Mouse (Mus musculus) frontal cortex, postnatal 10 days (tissue): ENCODE results near the gene Slc25a12.

Experiments used
- DNase-seq, 2 experiments: peaks; one replicate each; pipeline ENCODE4 v3.0.0; 2022; ENCODE audit warnings: low spot score in 2 of 2, mixed read lengths in 1 of 2

The Slc25a12 gene

DNA sequence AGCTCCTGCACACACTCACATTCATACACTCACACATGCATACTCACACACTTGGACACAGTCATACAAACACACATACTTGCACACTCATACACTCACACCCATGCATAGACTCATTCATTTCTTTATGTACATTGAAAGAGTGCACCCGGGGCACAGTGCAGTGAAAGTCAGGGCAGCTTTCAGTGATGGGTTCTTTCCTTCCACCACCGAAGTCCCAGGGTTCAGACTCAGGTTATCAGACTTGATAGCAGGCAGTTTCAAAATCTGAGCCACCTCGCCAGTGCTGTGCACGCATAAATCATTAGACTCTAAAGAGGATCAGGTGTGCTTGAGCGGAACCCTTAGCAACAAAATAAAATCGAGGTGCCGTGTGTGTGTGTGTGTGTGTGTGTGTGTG lies 17.4 kb downstream of the Slc25a12 start:
- no peak for DNase-seq

DNA sequence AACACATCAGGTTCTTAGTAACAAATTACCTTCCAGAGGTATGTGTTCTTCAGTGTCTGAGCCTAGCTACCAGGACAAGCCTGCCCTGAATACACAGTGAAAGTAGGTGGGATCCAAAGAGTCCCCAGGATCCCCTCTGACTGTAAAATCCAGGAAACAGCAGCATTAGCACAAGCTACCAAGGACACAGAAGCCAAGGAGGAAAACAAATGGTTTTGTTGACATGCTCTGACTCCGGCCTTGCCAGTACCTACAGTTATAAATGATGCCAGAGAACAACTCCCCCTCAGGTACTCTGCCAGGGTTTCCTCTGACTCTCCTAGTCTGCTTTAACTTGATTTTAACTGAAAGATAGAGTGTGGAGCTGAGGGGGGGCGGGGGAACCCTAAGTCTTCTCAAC lies 18.0 kb downstream of the Slc25a12 start:
- DNase-seq, result no peak

DNA sequence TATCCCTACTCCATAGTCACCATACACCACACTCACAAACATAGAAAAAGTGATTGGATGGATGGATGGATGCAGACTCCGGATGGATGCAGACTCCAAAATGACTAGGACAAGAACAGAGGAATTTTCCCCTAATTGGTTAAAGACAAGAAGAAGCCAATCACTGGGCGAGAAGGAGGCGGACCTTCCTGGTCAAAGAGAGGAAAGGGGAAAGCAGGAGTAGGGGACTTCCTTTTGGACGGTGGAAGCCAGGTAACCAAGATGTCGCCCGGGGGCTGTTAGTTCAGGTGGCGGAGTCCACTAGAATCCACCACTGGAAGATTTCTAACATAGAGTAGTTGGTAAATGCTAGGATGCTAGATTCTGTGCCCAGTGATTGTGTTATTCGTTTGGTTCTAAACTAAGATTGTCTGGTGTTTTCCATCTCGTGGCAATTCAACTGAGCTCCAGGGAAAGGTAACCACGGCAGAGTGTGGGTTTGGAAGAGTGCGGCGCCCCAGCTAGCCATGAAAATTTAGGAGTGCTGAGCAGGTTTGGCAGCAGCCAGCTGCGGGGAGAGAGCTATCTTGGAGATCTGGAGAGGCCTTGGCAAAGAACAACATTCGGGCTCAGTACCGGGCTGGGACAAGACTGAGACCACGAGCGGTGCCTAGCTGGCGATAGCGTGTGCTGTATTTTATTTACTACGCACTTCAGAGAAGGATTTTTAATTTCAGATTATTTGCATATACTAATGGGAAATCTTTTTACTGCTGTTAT lies 19.6 kb downstream of the Slc25a12 start:
- DNase-seq, result no peak

DNA sequence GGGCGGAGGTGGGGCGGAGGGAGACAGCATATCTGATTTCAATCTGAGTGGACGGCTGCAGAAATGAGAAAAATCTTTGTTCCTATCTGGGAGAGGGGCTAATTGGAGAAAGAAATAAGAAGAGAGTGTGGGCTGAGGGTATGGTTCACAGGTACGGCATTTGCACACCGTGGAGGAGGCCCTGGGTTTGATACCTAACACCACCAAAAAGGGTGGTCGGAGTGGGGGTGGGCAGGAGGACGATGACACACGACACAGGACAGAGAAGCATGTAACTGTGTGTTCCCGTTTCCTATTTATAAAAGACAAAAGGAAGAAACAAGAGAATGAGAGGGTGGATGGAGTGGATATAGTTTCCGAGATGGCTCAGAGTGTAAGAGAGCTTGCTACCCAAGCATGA lies 20.4 kb downstream of the Slc25a12 start:
- DNase-seq, result no peak

DNA sequence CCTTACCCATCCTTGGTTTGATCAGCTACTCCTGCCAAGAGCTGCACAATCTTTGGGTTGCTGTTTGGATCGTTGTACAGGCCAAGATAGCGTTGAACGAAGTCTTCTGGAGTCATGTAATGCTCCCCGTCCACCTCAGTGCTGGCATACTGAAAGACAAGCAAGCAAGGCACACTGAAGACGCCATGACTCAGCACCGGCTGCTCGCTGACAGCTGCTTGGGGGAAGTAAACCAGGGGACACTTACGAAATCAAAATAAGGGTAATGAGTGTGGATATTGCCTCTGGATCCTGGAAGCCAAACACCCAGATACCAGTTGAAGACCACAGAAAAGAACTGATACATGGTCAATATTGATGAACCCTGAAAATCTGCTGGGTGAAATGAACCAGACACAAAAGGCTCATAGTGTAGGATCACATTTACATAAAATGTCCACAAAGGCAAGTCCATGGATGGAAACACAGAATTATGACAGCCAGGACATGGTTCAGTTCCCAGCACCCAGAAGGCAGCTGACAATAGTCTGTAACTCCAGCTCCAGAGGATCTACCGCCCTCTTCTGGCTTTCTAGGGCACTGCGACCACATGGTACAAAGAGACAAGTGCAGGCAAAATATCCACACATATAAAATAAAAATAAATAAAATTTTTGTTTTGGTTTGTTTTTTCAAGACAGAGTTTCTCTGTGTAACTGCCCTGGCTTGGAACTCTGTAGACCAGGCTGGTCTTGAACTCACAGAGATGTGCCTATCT lies 23.5 kb downstream of the Slc25a12 start:
- no peak for DNase-seq

DNA sequence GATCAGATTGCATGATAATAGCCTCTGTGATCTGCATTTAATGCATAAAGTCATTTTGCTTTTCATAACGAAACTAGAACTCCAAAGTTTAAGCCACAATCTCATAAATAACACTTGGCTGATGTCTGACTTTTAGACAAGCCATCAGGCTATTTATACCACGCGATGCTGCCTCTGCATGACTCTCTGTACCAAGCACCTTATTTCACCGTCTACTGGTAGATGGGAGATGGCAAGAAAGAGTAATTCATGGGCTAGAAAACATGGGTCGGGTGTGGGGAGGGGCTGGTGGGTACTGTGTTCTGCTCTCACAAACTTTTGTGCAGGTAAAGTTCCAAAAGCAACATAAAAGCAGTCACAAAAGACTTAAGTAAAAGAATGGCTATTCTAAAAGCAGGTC lies 27.4 kb downstream of the Slc25a12 start:
- DNase-seq, result no peak

DNA sequence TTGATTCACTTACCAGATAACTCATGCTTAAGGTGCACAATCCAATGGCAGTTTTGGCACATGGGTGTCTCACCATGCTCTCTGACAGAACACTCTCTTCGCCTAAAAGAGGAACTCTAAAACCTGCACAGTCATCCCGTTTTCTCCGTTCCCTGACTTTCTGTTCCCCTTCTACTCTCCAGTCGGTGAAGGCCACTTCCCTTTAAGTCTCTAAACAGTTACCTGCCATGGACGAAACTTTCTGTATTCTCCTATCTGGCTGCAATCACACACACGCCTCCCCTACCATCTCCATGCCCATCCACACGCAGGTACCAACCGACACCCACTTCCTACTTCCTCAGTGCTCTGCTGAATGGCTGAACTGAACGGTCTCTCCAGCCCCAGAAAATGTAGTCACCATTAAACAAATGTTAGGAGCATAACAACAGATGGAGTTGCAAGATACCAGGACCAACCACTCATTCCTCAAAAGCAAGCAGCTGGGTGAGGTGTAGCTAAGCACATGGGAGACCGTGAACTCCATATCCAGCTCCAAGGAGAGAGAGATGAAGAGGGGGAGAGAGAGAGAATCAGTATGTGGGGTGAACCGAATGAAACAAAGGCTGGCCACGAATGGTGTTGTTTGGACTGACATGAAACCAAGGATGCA lies 29.3 kb downstream of the Slc25a12 start:
- no peak for DNase-seq

DNA sequence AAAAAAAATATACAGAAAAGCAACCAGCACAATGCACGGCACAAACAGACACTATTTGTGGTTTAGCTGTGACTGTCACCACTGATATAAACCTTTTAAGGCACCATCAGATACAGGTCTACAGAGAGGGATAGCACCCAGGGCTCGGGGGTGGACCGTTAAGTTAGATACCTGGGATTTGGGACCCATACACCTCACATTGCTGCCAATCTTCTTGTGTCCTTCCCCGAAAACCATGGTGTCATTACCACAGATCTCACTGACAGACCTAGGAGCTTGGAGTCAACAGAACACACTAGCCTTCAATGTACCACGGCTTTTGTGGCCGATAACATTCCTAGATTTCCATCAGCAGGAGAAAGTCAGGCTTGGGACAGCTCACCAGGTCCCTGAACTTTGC lies 30.9 kb downstream of the Slc25a12 start:
- DNase-seq, result no peak

DNA sequence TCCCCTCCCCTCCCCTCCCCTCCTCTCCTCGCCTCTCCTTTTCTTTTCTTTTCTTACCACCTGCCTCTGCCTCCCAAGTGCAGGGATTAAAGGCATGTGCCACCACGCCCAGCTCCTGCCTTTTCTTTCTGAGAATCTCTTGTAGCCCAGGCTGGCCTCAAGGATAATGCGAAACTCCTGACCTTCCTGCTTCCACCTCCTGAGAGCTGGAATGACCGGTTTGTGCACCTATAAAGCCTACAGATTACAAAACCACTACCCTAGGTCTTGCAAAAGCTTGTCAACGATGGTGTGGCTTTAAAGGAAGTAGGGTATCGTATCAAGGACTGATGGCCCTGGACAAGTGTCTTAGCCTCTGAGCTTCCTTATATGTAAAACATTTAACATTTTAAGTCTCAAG lies 31.3 kb downstream of the Slc25a12 start:
- DNase-seq, result no peak

DNA sequence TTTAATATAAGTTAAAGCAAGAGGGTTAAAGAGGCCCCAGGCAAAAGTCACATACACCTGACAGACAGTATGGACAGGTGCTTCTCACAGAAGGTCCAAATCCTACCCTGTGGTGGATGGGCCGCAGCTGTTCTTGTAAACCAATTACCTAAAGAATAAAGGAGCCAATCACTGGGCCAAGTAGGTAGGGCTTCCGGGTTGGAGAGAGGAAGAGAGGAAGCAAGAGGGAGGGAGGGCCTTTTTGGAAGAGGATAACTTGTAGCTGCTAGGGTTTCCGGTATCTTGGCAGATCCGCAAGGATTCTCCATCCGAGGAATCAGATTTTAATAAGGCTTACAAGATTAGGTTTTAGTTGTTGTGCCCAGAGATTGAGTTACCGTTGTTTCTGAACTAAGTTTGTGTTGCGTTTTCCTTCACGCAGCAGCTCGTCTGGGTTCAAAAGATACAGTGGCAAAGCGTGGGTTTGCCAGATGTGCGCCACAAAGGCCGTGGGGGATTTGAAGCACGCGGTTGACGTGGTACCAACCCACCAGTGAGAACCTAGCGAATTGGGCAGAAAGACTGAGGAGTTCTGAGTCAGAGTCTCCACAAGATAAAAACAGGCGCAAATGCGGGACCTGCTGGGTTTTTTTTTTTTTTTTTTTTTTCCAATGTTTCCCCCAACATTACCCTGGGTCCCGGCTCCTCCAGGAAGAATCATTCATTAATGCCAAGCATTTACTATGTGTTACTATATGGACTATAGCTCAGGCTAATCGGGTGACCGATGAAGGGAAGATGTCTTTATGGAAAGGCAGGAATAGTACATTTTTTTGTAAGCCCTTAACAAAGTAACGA lies 33.3 kb downstream of the Slc25a12 start:
- no peak for DNase-seq

DNA sequence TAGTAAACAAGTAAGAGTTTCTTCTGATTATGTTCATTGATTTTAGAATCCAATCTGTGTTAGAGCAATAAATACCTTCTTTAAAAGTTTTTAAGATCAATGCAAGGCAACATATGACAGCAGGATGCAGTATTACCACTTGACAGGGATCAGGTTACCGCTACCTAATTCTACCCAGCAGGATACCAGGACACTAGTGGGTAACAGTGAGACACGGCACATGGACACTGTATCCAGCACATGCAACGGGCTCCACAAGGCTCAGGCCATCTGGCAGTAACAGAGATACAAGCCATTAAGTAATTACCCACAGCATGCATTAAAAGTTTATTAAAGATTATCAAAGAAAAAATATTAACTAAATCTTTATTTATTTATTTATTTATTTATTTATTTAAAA lies 37.8 kb downstream of the Slc25a12 start:
- DNase-seq, result no peak

DNA sequence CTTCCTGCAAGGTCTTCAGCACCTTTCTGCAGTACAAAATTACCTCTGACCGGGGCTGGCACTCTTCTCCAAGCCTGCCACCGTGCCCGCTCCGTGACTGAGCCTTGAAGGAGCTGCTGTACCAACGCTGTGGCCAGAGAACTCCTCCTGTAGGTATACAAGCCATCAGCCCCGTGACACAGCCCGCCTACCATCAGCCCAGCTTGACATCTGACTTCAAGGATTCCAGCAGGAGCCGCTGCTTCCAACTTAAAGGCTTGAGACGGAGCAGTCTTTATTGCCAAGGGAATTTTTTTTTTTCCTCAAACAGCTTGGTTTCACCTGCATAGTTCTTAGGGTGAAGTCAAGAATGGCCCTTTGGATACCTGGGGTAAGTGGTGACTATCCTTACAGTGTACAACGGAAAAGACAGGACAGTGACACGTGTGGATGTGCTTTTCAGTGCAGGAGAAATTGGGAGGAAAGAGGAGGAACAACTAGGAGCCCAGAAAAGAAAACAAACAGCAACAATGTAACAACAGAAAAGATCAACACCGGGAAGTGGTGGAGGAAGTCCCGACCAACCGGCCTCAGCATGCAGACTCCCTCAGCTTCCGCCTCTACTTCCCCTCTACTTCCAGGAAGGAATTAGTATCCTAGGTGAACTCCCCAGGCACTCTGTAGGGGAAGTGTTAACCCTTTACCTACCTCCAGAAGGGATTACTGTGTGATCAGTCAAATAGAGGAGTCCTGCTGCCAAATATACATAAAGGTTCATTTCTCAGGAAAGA lies 39.0 kb downstream of the Slc25a12 start:
- DNase-seq, result no peak

DNA sequence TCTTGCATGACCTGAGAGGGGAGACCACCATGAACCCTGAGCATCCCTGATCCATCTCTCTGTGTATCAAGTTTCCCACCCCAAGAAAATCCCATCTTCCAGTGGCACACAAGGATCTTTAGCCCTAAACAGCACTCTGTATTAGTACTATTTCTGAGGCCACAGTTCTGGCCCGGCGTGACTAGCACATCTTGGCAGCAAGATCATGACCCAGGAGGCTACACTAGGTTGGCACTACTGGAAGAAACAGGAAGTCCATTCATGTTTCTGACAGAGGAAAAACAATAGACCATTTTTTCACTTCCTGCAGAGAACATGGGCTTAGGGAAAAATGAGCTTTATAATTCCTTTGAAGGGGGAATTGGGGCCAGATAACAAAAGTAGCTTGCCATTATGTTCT lies 39.8 kb downstream of the Slc25a12 start:
- DNase-seq, result no peak

DNA sequence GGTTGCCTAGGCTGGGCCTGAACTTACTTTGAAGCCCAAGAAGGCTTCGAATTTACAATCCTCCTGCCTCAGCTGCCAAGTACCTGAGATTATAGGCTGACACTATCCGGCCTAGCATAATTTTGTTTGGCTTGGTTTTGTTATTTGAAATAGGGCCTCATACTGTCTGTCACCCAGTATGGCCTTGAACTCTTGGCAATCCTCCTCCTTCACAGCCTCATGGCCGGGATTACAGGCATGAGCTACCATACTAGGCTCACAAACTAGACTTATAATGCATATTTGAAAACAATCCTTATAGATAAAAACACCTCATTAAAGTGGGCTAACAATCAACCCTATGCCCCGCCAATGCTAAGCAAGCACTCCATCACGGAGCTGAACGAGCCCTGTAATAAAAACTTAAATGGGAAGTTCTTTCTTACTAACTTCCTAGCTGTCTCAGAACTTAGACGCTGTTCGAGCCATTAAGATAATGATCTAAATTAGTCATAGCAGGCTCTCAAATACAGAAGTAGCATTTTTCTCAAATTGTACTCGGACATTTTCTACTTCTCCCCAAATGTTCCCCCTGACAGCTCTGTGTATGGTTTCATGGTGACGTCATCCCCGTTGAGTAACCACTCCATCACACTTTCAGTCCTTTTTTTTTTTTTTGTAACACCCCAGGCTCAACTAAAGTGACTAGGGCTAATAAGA lies 40.6 kb downstream of the Slc25a12 start:
- no peak for DNase-seq

DNA sequence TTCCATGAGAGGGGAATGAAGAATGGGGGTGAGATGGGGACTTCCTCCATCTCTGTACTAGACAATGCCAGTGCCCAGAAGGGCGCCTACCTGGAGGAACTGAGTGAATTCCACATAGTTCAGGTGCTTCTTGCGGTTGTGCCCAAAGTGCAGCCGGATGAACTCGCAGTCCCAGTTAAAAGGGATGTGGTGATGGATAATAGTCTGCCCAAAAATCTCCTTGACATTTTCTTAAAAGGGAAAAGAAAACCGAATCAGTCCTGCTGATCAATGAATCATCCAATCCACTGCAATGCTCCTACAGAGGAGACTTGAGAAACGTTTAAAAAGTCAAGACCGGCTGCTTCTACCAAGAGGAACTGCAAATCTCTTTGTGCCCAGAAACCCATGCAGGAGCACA lies 43.7 kb downstream of the Slc25a12 start:
- DNase-seq, result no peak

DNA sequence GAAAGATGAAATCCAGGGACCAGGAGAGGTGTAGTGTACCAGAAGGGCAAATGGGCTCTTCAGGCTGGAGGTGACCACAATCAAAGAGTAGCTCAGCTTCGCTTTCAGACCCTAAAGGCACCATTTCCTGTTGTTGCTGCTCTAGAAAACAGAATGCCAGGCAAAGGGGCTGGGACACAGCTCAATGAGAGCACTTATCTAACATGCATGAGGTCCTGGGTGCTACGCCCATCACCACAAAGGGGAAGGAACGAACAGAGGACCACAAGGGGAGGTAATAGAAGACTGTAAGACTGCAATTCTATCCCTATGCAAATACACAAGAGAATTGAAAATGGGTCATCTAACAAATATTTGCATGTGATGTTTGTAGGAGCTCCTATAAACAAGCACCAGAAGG lies 46.1 kb downstream of the Slc25a12 start:
- no peak for DNase-seq

DNA sequence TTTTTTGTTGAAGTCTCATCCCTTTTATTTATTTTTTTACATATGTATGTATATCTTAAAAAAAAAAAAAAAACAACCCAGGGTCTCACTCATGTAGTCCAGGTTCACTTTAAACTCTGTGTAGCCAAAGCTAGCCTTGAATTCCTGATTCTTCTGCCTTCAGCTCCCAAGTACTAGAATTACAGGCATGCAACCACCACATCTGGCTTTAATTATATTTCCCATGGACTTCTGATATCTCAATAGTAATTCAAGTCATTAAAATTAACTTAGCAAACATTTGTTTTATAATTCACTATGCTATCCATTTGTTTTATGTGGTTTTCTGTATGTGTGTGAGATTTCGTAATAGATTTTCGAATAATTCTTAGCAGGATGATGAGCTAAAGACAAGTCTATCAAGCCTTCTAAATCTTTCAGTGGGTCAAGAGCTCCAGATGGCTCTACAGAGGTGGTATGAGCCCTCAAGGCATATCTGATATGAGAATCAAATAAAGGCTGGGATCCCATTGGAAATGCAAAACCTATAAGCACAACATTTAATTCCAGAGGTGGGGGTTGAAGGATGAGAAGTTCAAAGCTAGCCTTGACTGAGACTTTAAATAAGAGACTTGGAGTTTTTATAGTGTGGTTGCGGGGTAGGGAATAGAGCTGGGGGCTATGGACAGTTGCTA lies 51.3 kb downstream of the Slc25a12 start:
- no peak for DNase-seq

DNA sequence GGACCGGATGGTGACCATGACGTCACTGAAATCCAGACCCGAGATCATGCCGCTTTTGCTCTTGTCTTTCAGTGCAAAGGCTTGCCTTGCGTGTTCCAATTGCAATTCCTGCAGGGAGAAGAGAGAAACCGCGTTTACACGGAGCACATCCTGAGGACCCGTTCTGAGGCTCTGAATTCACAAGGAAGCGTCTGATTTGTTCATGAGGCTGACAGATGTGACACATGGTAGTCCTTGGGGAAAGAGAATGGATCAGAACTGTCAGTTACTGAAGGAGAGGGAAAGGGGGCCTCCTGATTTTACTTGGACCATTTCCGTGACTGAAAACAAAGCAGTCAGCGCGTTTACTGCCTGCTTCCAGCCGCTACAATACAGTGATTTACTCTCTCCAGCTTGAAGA lies 52.5 kb downstream of the Slc25a12 start:
- no peak for DNase-seq

DNA sequence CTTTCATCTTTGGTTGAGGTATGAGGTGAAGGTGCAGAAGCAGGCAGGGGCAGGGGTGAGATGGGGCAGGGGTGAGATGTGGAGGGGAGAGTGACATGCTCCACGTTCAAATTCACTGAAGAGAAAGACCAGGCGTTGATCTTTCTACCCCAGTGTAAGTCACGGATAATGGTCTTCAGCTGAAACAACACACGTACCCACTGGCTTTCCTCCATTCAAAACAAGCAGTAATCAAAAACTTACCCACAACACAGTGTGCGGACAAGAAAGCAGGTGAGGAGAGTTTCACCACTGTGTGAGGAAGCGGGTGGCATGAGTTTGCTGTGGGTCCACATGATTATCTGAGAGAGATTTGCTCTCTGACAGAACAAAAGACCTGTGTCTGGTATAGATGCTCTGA lies 53.5 kb downstream of the Slc25a12 start:
- DNase-seq, result no peak

DNA sequence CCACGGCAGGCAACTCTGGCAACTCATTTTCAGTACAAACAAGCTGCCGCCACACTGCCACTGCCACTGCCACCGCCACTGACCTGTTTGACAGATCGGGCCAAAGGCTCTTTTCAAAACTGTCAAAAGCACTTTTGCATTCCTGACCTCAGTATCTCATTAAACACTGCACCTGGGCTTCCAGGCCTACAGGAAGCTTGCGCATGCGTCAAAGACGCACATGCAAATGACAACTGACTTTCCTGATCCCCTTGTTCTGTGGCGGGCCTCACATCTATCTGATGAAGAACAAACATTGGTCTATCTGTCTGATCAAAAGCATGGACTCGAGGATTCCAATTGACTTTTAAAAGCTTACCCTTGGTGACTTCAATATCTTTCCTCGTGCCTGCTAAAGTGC lies 55.5 kb downstream of the Slc25a12 start:
- DNase-seq, result no peak
